In the genomic region with DNA sequence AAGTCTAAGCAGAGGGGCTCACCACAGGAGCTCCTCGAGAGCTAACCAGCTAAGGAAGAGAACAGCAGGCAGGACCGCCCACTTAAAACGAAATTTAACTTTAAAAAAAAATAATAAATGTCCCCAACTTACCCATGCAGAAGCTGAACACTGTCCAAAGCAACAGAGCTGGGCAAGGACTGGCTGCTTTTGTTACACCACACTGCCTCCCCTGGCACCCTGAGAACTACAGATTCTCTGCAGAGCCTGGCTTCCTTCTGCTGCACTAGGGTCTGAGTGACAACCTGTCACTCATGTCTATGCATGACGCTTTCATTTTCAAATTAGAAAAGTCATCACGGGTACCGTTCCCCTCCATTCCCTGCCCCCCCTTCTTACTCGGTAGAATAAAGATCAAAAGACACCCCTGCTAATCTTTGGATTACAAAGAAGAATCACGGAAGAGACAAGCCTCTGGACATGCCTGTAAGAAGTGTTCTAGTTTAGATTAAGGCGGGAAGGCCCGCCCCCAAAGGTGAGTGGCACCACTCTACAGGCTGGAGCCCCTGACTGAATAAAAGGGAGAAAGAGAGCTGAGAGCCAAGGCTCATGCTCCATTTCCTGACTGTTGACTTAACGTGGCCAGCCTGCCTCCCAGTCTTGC, we compare ENCODE assay signal across 9 mouse cellular contexts. TPM values are rescaled to one million over a fixed set of nuclear protein-coding genes. Genes with fewer than 3 reads are reported as not detected.
DNase-seq lines count a peak whose midpoint lies in the region; ATAC-seq and TF ChIP-seq lines count a peak whose summit lies in the region.
"Had no signal": no experiment of that assay in that cellular context is flagged by ENCODE, and none has a peak within 500 bp of the region (broad histone marks: within the 10 kb centered on the region; RNA-seq: fewer than 3 reads in every experiment).

No protein-coding gene starts in this region.

- no peak for DNase-seq in kidney, adult 11 months
- DNase-seq in midbrain, embryonic 10.5 days (ENCODE audit: low spot score), result no peak
- DNase-seq in gastrocnemius, postnatal 14 days, result no peak
- no peak for DNase-seq in urinary bladder, adult 18-20 months (ENCODE audit: low spot score in 2 of 2)
- no peak for DNase-seq in Muller cell, postnatal 12 days (ENCODE audit: inconsistent ontology term)

- H3K27ac ChIP-seq in kidney, embryonic 15.5 days, result no peak overlapping the region
- no peak overlapping the region for H3K27ac ChIP-seq in forebrain, embryonic 13.5 days
- H3K27ac ChIP-seq in midbrain, embryonic 10.5 days (replicated peaks), result no peak overlapping the region

- H3K4me2 ChIP-seq in kidney, embryonic 15.5 days, result peak overlapping the region; percentile 91
- peak overlapping the region; percentile 76 for H3K4me2 ChIP-seq in forebrain, embryonic 13.5 days

- H3K9me3 ChIP-seq in kidney, embryonic 15.5 days (replicated peaks), result no peaks in the 10 kb centered on the region
- no peaks in the 10 kb centered on the region for H3K9me3 ChIP-seq in E14TG2a.4 (ENCODE audit: low read length)
- H3K9me3 ChIP-seq in forebrain, embryonic 13.5 days (replicated peaks), result no peaks in the 10 kb centered on the region
- H3K9me3 ChIP-seq in midbrain, embryonic 10.5 days (replicated peaks), result no peaks in the 10 kb centered on the region

- intact Hi-C loops in gastrocnemius, postnatal 14 days (cut with DNase I; ENCODE audit: low total_unique reads), result no loop called here

- peak overlapping the region; percentile 78; the same call in 1 of the 2 replicates for H3K4me3 ChIP-seq in kidney, embryonic 15.5 days (replicated peaks)
- peak overlapping the region; percentile 92 for H3K4me3 ChIP-seq in E14TG2a.4 (replicated peaks; ENCODE audit: low read length)
- peak overlapping the region; percentile 72 for H3K4me3 ChIP-seq in forebrain, embryonic 13.5 days
- peak overlapping the region; percentile 79 for H3K4me3 ChIP-seq in midbrain, embryonic 10.5 days

- ATAC-seq in kidney, embryonic 15.5 days (replicated peaks; ENCODE audit: low FRiP score), result no peak
- no peak for ATAC-seq in forebrain, embryonic 13.5 days

- no peaks in the 10 kb centered on the region for H3K36me3 ChIP-seq in kidney, embryonic 15.5 days
- H3K36me3 ChIP-seq in E14TG2a.4 (ENCODE audit: insufficient read depth, low read length), result peaks cover 9% of the 10 kb centered on the region
- H3K36me3 ChIP-seq in forebrain, embryonic 13.5 days (ENCODE audit: poor library complexity, severe bottlenecking), result peaks cover 4% of the 10 kb centered on the region; the same call in 1 of the 2 replicates
- peaks cover 22% of the 10 kb centered on the region for H3K36me3 ChIP-seq in midbrain, embryonic 10.5 days

- no peak overlapping the region for H3K9ac ChIP-seq in kidney, embryonic 15.5 days
- H3K9ac ChIP-seq in forebrain, embryonic 13.5 days, result peak overlapping the region; percentile 84

- no peak for TF ChIP-seq CTCF in E14TG2a.4 (conservative IDR thresholded peaks at IDR 0.05; ENCODE audit: low read length)

- H3K27me3 ChIP-seq in kidney, embryonic 15.5 days, result no peaks in the 10 kb centered on the region
- H3K27me3 ChIP-seq in E14TG2a.4 (ENCODE audit: insufficient read depth, low read length), result no peaks in the 10 kb centered on the region
- H3K27me3 ChIP-seq in forebrain, embryonic 13.5 days, result no peaks in the 10 kb centered on the region
- H3K27me3 ChIP-seq in midbrain, embryonic 10.5 days (ENCODE audit: low read depth, poor library complexity, severe bottlenecking), result no peaks in the 10 kb centered on the region

- H3K4me1 ChIP-seq in kidney, embryonic 15.5 days, result peaks cover 16% of the 10 kb centered on the region
- peaks cover 50% of the 10 kb centered on the region for H3K4me1 ChIP-seq in E14TG2a.4 (replicated peaks; ENCODE audit: low read depth, low read length)
- peaks cover 29% of the 10 kb centered on the region for H3K4me1 ChIP-seq in forebrain, embryonic 13.5 days
- peaks cover 35% of the 10 kb centered on the region for H3K4me1 ChIP-seq in midbrain, embryonic 10.5 days

- 85% methylated on average over 11 of the region's 11 CpGs for whole genome bisulfite sequencing in kidney, embryonic 15.5 days
- WGBS in forebrain, embryonic 13.5 days, result 77% methylated on average over 11 of the region's 11 CpGs
- WGBS in midbrain, embryonic 10.5 days, result 82% methylated on average over 11 of the region's 11 CpGs

RNA-seq across cellular contexts. Expression of gene Ift27, which starts 1.5 kb away (rescaled TPM):
- 88.8 and 90.2 TPM in 2 replicates for polyA plus RNA-seq in kidney, embryonic 15.5 days (2015; fragmentation: Nextera tagmentation; extraction: Ambion mirVana)
- 148 and 160 TPM in 2 replicates for polyA plus RNA-seq in forebrain, embryonic 13.5 days (2015; fragmentation: Nextera tagmentation; extraction: Ambion mirVana)
- 172 and 181 TPM in 2 replicates for polyA plus RNA-seq in midbrain, embryonic 10.5 days (2016; fragmentation: Nextera tagmentation; extraction: Ambion mirVana)
- 10 to 100 TPM; 53.4 to 55.0 TPM for total RNA-seq in gastrocnemius, postnatal 14 days (2021)

RNA-seq across cellular contexts. Expression of gene Pvalb, which starts 33.8 kb away (rescaled TPM):
- not detected in 2 replicates for polyA plus RNA-seq in kidney, embryonic 15.5 days (2015; fragmentation: Nextera tagmentation; extraction: Ambion mirVana)
- polyA plus RNA-seq in forebrain, embryonic 13.5 days (2015; fragmentation: Nextera tagmentation; extraction: Ambion mirVana), result not detected in 2 replicates
- 0.12 TPM in 1 of 2 replicates, not detected in the other for polyA plus RNA-seq in midbrain, embryonic 10.5 days (2016; fragmentation: Nextera tagmentation; extraction: Ambion mirVana)
- over 10,000 TPM; 19,167 to 21,154 TPM for total RNA-seq in gastrocnemius, postnatal 14 days (2021)

RNA-seq across cellular contexts. Expression of gene Cacng2, which starts 52.5 kb away (rescaled TPM):
- polyA plus RNA-seq in kidney, embryonic 15.5 days (2015; fragmentation: Nextera tagmentation; extraction: Ambion mirVana), result 0.03 TPM in 1 of 2 replicates, not detected in the other
- polyA plus RNA-seq in forebrain, embryonic 13.5 days (2015; fragmentation: Nextera tagmentation; extraction: Ambion mirVana), result 3.5 and 4.4 TPM in 2 replicates
- polyA plus RNA-seq in midbrain, embryonic 10.5 days (2016; fragmentation: Nextera tagmentation; extraction: Ambion mirVana), result 0.22 and 0.60 TPM in 2 replicates
- not detected for total RNA-seq in gastrocnemius, postnatal 14 days (2021)
- polyA plus RNA-seq: heart, embryonic 16.5 days had no signal
